Mouse (Mus musculus) neural tube, embryonic 13.5 days (tissue): Measurements from ENCODE around the gene Spty2d1. TPM values are rescaled to one million over a fixed set of nuclear protein-coding genes. Genes with fewer than 3 reads are reported as not detected.
"Not testable (repeated sequence)": the region's sequence is repeated elsewhere in the genome, so short reads cannot be mapped to it uniquely, and the experiment has no call there.

Experiments
- ATAC-seq: fragments of 200-750 bp; cut with Nextera tagmentation; 2 replicates; pipeline ENCODE4 v1.8.0; 2017; ENCODE audit warnings: low read depth, mild to moderate bottlenecking, moderate TSS enrichment, moderate library complexity
- H3K27ac ChIP-seq: fragments of 300-500 bp; sonication (generic); replicated peaks from 2 replicates; pipeline ENCODE4 v1.5.1; 2015; ENCODE audit warnings: moderate library complexity, mild to moderate bottlenecking, inconsistent platforms
- H3K27me3 ChIP-seq: fragments of 300-500 bp; sonication (generic); 2 replicates; pipeline ENCODE4 v1.6.1; 2015; ENCODE audit warnings: mild to moderate bottlenecking, inconsistent platforms
- H3K36me3 ChIP-seq: fragments of 300-500 bp; sonication (generic); 2 replicates; pipeline ENCODE4 v1.6.1; 2015; ENCODE audit warnings: mild to moderate bottlenecking, inconsistent platforms
- H3K4me1 ChIP-seq: fragments of 300-500 bp; sonication (generic); replicated peaks from 2 replicates; pipeline ENCODE4 v1.6.1; 2015; ENCODE audit warnings: inconsistent platforms
- H3K4me2 ChIP-seq: fragments of 300-500 bp; sonication (generic); 2 replicates; pipeline ENCODE4 v1.6.1; 2015; ENCODE audit warnings: inconsistent platforms, mild to moderate bottlenecking, moderate library complexity
- H3K4me3 ChIP-seq: fragments of 300-500 bp; sonication (generic); 2 replicates; pipeline ENCODE4 v1.5.1; 2015; ENCODE audit warnings: mild to moderate bottlenecking, inconsistent platforms
- H3K9ac ChIP-seq: fragments of 300-500 bp; sonication (generic); 2 replicates; pipeline ENCODE4 v1.6.1; 2015; ENCODE audit warnings: moderate library complexity, mild to moderate bottlenecking, inconsistent platforms
- H3K9me3 ChIP-seq: fragments of 300-500 bp; sonication (generic); 2 replicates; pipeline ENCODE4 v1.6.1; 2016; ENCODE audit warnings: inconsistent platforms
- WGBS: fragments of 180-500 bp; shearing (Covaris S2); methylation state at CpG from one replicate; pipeline ENCODE4 v1.1.7; 2015; 5-methylcytosine and 5-hydroxymethylcytosine counted together
- polyA plus RNA-seq: library from polyadenylated mRNA; unstranded; fragments of >200 nt; fragmentation: Nextera tagmentation; extraction: Ambion mirVana; gene quantifications from 2 replicates; pipeline ENCODE4 v1.2.1, GENCODE M21; 2015

The Spty2d1 gene
- polyA plus RNA-seq, 1 experiment from 2014 or later = 8.3 TPM

- H3K4me3 ChIP-seq = no peak overlapping the region
- no peaks in the 10 kb centered on the region for H3K9me3 ChIP-seq
- 53% methylated on average over 3 of the region's 3 CpGs for WGBS
- H3K36me3 ChIP-seq = peaks cover 36% of the 10 kb centered on the region
- peak; percentile 70 for ATAC-seq
- H3K27me3 ChIP-seq = no peaks in the 10 kb centered on the region
- no peak overlapping the region; the same call in 1 of the 2 replicates for H3K9ac ChIP-seq
- H3K4me1 ChIP-seq = peaks cover 56% of the 10 kb centered on the region
- no peak overlapping the region for H3K4me2 ChIP-seq
- H3K27ac ChIP-seq = no peak overlapping the region
Observed at GRCm38 (mm10) chr7:47000644-47000983, 7.6 kb downstream of the Spty2d1 start.

GRCm38 (mm10) chr7:46999983-47000643 lies 8.1 kb downstream of the Spty2d1 start:
- Histone ChIP-seq H3K27me3 (no peaks in the 10 kb centered on the region), H3K27ac (no peak overlapping the region), H3K9me3 (no peaks in the 10 kb centered on the region), H3K4me2 (no peak overlapping the region), H3K4me1 (peaks cover 51% of the 10 kb centered on the region), H3K9ac (no peak overlapping the region; the same call in 1 of the 2 replicates), H3K36me3 (peaks cover 41% of the 10 kb centered on the region), H3K4me3 (no peak overlapping the region)
- ATAC-seq = no peak
- WGBS = 74% methylated on average over 8 of the region's 8 CpGs

GRCm38 (mm10) chr7:46998942-46999341 lies 9.3 kb downstream of the Spty2d1 start:
- no peak for ATAC-seq
- H3K4me1 ChIP-seq = peaks cover 41% of the 10 kb centered on the region
- no peak overlapping the region for H3K27ac ChIP-seq
- no peak overlapping the region for H3K4me2 ChIP-seq
- WGBS = 91% methylated on average over 2 of the region's 2 CpGs
- H3K4me3 ChIP-seq = no peak overlapping the region
- H3K9ac ChIP-seq = no peak overlapping the region
- H3K36me3 ChIP-seq = peaks cover 53% of the 10 kb centered on the region
- no peaks in the 10 kb centered on the region for H3K27me3 ChIP-seq
- H3K9me3 ChIP-seq = no peaks in the 10 kb centered on the region

GRCm38 (mm10) chr7:46997644-46998395 lies 10.4 kb downstream of the Spty2d1 start:
- no peak for ATAC-seq
- WGBS = 88% methylated on average over 21 of the region's 21 CpGs

GRCm38 (mm10) chr7:46997008-46997407 lies 11.2 kb downstream of the Spty2d1 start:
- H3K4me3 ChIP-seq = no peak overlapping the region

More at GRCm38 (mm10) chr7:46997644-46998395, 10.4 kb downstream of the Spty2d1 start:
- Histone ChIP-seq H3K27me3 (no peaks in the 10 kb centered on the region), H3K36me3 (peaks cover 62% of the 10 kb centered on the region), H3K27ac (no peak overlapping the region), H3K9me3 (no peaks in the 10 kb centered on the region), H3K4me1 (peaks cover 30% of the 10 kb centered on the region), H3K9ac (no peak overlapping the region), H3K4me2 (no peak overlapping the region), H3K4me3 (no peak overlapping the region)

GRCm38 (mm10) chr7:46995558-46995957 lies 12.7 kb downstream of the Spty2d1 start:
- no peak for ATAC-seq
- H3K27ac ChIP-seq = no peak overlapping the region
- no peak overlapping the region for H3K4me2 ChIP-seq
- no peak overlapping the region for H3K4me3 ChIP-seq
- no peak overlapping the region for H3K9ac ChIP-seq
- H3K27me3 ChIP-seq = no peaks in the 10 kb centered on the region
- H3K9me3 ChIP-seq = no peaks in the 10 kb centered on the region
- H3K36me3 ChIP-seq = peaks cover 77% of the 10 kb centered on the region
- peaks cover 9% of the 10 kb centered on the region for H3K4me1 ChIP-seq
- WGBS = 97% methylated on average over 3 of the region's 3 CpGs

More at GRCm38 (mm10) chr7:46997008-46997407, 11.2 kb downstream of the Spty2d1 start:
- Histone ChIP-seq H3K9ac (no peak overlapping the region), H3K4me1 (peaks cover 22% of the 10 kb centered on the region), H3K9me3 (no peaks in the 10 kb centered on the region), H3K36me3 (peaks cover 67% of the 10 kb centered on the region), H3K27me3 (no peaks in the 10 kb centered on the region), H3K27ac (no peak overlapping the region), H3K4me2 (no peak overlapping the region)
- 96% methylated on average over 4 of the region's 4 CpGs for WGBS
- no peak for ATAC-seq

- H3K27me3 ChIP-seq = no peaks in the 10 kb centered on the region
- H3K4me3 ChIP-seq = no peak overlapping the region
- no peak overlapping the region for H3K4me2 ChIP-seq
- H3K9ac ChIP-seq = no peak overlapping the region
- no peak overlapping the region for H3K27ac ChIP-seq
- no peaks in the 10 kb centered on the region for H3K9me3 ChIP-seq
- no peaks in the 10 kb centered on the region for H3K4me1 ChIP-seq
- H3K36me3 ChIP-seq = peaks cover 69% of the 10 kb centered on the region
- ATAC-seq = no peak
- 71% methylated on average over 8 of the region's 8 CpGs for WGBS
Observed at GRCm38 (mm10) chr7:46993079-46993478, 15.1 kb downstream of the Spty2d1 start.

- 80% methylated on average over 4 of the region's 4 CpGs for WGBS
Observed at GRCm38 (mm10) chr7:46989387-46989786, 18.8 kb downstream of the Spty2d1 start.

GRCm38 (mm10) chr7:46987073-46987472 lies 21.1 kb downstream of the Spty2d1 start:
- Histone ChIP-seq H3K4me1 (no peaks in the 10 kb centered on the region; the same call in 1 of the 2 replicates), H3K27ac (no peak overlapping the region), H3K9me3 (no peaks in the 10 kb centered on the region), H3K4me2 (no peak overlapping the region), H3K27me3 (no peaks in the 10 kb centered on the region), H3K36me3 (peaks cover 15% of the 10 kb centered on the region), H3K4me3 (no peak overlapping the region), H3K9ac (no peak overlapping the region)
- no peak for ATAC-seq
- WGBS = 66% methylated on average over 2 of the region's 2 CpGs

More at GRCm38 (mm10) chr7:46989387-46989786, 18.8 kb downstream of the Spty2d1 start:
- H3K27ac ChIP-seq, H3K4me3 ChIP-seq, H3K9ac ChIP-seq, ATAC-seq, H3K4me1 ChIP-seq, H3K27me3 ChIP-seq, H3K4me2 ChIP-seq, H3K9me3 ChIP-seq: not testable (repeated sequence)
- H3K36me3 ChIP-seq = peaks cover 34% of the 10 kb centered on the region

- Histone ChIP-seq H3K4me1 (no peaks in the 10 kb centered on the region; the same call in 1 of the 2 replicates), H3K36me3 (peaks cover 11% of the 10 kb centered on the region), H3K9me3 (no peaks in the 10 kb centered on the region), H3K4me3 (no peak overlapping the region), H3K27me3 (no peaks in the 10 kb centered on the region), H3K9ac (no peak overlapping the region), H3K4me2 (no peak overlapping the region), H3K27ac (no peak overlapping the region)
- WGBS = 54% methylated on average over 5 of the region's 5 CpGs
- ATAC-seq = no peak
Observed at GRCm38 (mm10) chr7:46986646-46987045, 21.6 kb downstream of the Spty2d1 start.

- H3K4me2 ChIP-seq = no peak overlapping the region
- no peaks in the 10 kb centered on the region for H3K27me3 ChIP-seq
- WGBS = 56% methylated on average over 8 of the region's 8 CpGs
- no peaks in the 10 kb centered on the region; the same call in 1 of the 2 replicates for H3K4me1 ChIP-seq
- H3K27ac ChIP-seq = 0 out of 2 replicates have a peak overlapping the region, but pooled peaks have one; percentile 43
- no peaks in the 10 kb centered on the region for H3K9me3 ChIP-seq
- no peak overlapping the region for H3K4me3 ChIP-seq
- H3K36me3 ChIP-seq = 0 out of 2 replicates have a peak, but pooled peaks cover 5% of the 10 kb centered on the region
- ATAC-seq = no peak
- no peak overlapping the region for H3K9ac ChIP-seq
Observed at GRCm38 (mm10) chr7:46985718-46986505, 22.3 kb downstream of the Spty2d1 start.

GRCm38 (mm10) chr7:46983280-46983679 lies 24.9 kb downstream of the Spty2d1 start, which contains the start of gene Gm9999:
Gm9999 (plus strand) TSS chr7:46983580.
- Histone ChIP-seq H3K4me2 (no peak within 1 kb of the TSS), H3K36me3 (no peaks in the 10 kb centered on the region), H3K4me1 (no peaks in the 10 kb centered on the region; the same call in 1 of the 2 replicates), H3K9ac (no peak within 1 kb of the TSS), H3K9me3 (no peaks in the 10 kb centered on the region), H3K27ac (no peak within 1 kb of the TSS), H3K4me3 (no peak within 1 kb of the TSS), H3K27me3 (no peaks in the 10 kb centered on the region)
- WGBS = 96% methylated on average over 3 of the region's 3 CpGs
- ATAC-seq = no peak
